Mouse (Mus musculus) CH12.LX (cell line): ENCODE results near the gene Slc12a4. TPM values are rescaled to one million over a fixed set of nuclear protein-coding genes. Genes with fewer than 3 reads are reported as not detected.
A peak's percentile ranks its signal among the peaks of the same experiment; 100 is the strongest.

ENCODE experiments used
- DNase-seq: peaks from one replicate; pipeline ENCODE4 v3.0.0-alpha.2; 2013; ENCODE audit errors: extremely low read depth
- H3K27ac ChIP-seq: 2 replicates; pipeline ENCODE4 v1.5.1; 2012; ENCODE audit warnings: low read depth, mild to moderate bottlenecking, control low read depth, moderate library complexity; ENCODE audit not compliant: insufficient read depth
- H3K27me3 ChIP-seq: replicated peaks from 2 replicates; pipeline ENCODE3; 2012; ENCODE audit warnings: inconsistent platforms
- H3K36me3 ChIP-seq, 2 experiments: replicated peaks in 1 of 2; 2 replicates each; pipeline versions ENCODE3 to v1.6.1; 2012; ENCODE audit warnings: inconsistent platforms in 1 of 2, low read length in 1 of 2, mild to moderate bottlenecking in 1 of 2, mixed read lengths in 1 of 2, moderate library complexity in 1 of 2; ENCODE audit not compliant: control insufficient read depth in 1 of 2, insufficient read depth in 1 of 2
- H3K4me1 ChIP-seq, 2 experiments: 2 replicates each; pipeline ENCODE4 v1.6.1; 2012; ENCODE audit warnings: inconsistent platforms in 1 of 2, moderate library complexity in 1 of 2; ENCODE audit not compliant: insufficient read depth in 2 of 2, control insufficient read depth in 1 of 2
- H3K4me2 ChIP-seq: 2 replicates; pipeline ENCODE4 v1.6.1; 2012; ENCODE audit warnings: low read depth, mild to moderate bottlenecking, control low read depth; ENCODE audit not compliant: poor library complexity, insufficient read depth, severe bottlenecking
- H3K4me3 ChIP-seq, 3 experiments: fragments of 150-350 bp in 1 of 3; sonication (generic) in 1 of 3; replicated peaks in 1 of 3; 2 replicates each; pipeline versions ENCODE3 to v1.5.1; 2011 to 2012; ENCODE audit warnings: low read depth in 2 of 3, low read length in 2 of 3, mild to moderate bottlenecking in 2 of 3, moderate library complexity in 2 of 3, control low read depth in 1 of 3, improper control_type of control experiment in 1 of 3, inconsistent platforms in 1 of 3, mixed read lengths in 1 of 3; ENCODE audit not compliant: poor library complexity in 1 of 3
- H3K79me2 ChIP-seq: replicated peaks from 2 replicates; pipeline ENCODE4 v1.6.1; 2012; ENCODE audit warnings: mild to moderate bottlenecking, moderate library complexity; ENCODE audit not compliant: control insufficient read depth, poor library complexity, insufficient read depth, severe bottlenecking; ENCODE audit errors: extremely low read depth
- H3K9ac ChIP-seq: 2 replicates; pipeline ENCODE4 v1.6.1; 2012; ENCODE audit warnings: low read depth, mild to moderate bottlenecking, control low read depth, moderate library complexity; ENCODE audit not compliant: insufficient read depth
- H3K9me3 ChIP-seq: replicated peaks from 2 replicates; pipeline ENCODE3; 2012; ENCODE audit warnings: low read length, inconsistent platforms, mixed read lengths
- CHD1 ChIP-seq: IDR thresholded peaks from 2 replicates; pipeline ENCODE4 v1.6.1; 2012; ENCODE audit warnings: low read depth, low read length, improper control_type of control experiment, inconsistent platforms
- CHD2 ChIP-seq: IDR thresholded peaks from 2 replicates; pipeline ENCODE4 v1.6.1; 2011; ENCODE audit warnings: low read length, improper control_type of control experiment
- CTCF ChIP-seq, 2 experiments: IDR thresholded peaks in 1 of 2; conservative IDR thresholded peaks in 1 of 2; 2 replicates each; pipeline ENCODE4 v1.5.1; 2011 to 2012; ENCODE audit warnings: low read depth in 2 of 2, low read length in 2 of 2, improper control_type of control experiment in 1 of 2, inconsistent platforms in 1 of 2, mild to moderate bottlenecking in 1 of 2, moderate library complexity in 1 of 2
- E2F4 ChIP-seq: IDR thresholded peaks from 2 replicates; pipeline ENCODE4 v1.6.1; 2011; ENCODE audit warnings: low read depth, low read length, improper control_type of control experiment; ENCODE audit not compliant: insufficient replicate concordance
- EP300 ChIP-seq: IDR thresholded peaks from 2 replicates; pipeline ENCODE4 v1.6.1; 2011; ENCODE audit warnings: low read length, improper control_type of control experiment
- ETS1 ChIP-seq: conservative IDR thresholded peaks from 2 replicates; pipeline ENCODE4 v1.6.1; 2012; ENCODE audit warnings: low read depth, mild to moderate bottlenecking, inconsistent platforms, low read length, improper control_type of control experiment, moderate library complexity
- GABPA ChIP-seq: IDR thresholded peaks from 2 replicates; pipeline ENCODE4 v1.6.1; 2012; ENCODE audit warnings: low read depth, low read length, improper control_type of control experiment, inconsistent platforms; ENCODE audit not compliant: insufficient replicate concordance
- IRF4 ChIP-seq: IDR thresholded peaks from 2 replicates; pipeline ENCODE4 v1.6.1; 2014; ENCODE audit warnings: low read depth, mild to moderate bottlenecking, inconsistent platforms, low read length, improper control_type of control experiment
- JUND ChIP-seq: conservative IDR thresholded peaks from 2 replicates; pipeline ENCODE4 v1.6.1; 2011; ENCODE audit warnings: low read depth, low read length, improper control_type of control experiment
- KAT2A ChIP-seq: IDR thresholded peaks from 2 replicates; pipeline ENCODE4 v1.6.1; 2012; ENCODE audit warnings: low read length, improper control_type of control experiment, inconsistent platforms; ENCODE audit not compliant: insufficient replicate concordance
- MAFK ChIP-seq: IDR thresholded peaks from 2 replicates; pipeline ENCODE4 v1.6.1; 2011; ENCODE audit warnings: low read length, improper control_type of control experiment; ENCODE audit not compliant: insufficient replicate concordance
- MAX ChIP-seq: IDR thresholded peaks from 2 replicates; pipeline ENCODE4 v1.6.1; 2011; ENCODE audit warnings: low read length, improper control_type of control experiment
- MEF2A ChIP-seq: IDR thresholded peaks from 2 replicates; pipeline ENCODE4 v1.6.1; 2014; ENCODE audit warnings: low read depth, mild to moderate bottlenecking, inconsistent platforms, low read length, improper control_type of control experiment, borderline replicate concordance
- MXI1 ChIP-seq: IDR thresholded peaks from 2 replicates; pipeline ENCODE4 v1.6.1; 2011; ENCODE audit warnings: mild to moderate bottlenecking, low read depth, low read length, improper control_type of control experiment
- MYC ChIP-seq: IDR thresholded peaks from 2 replicates; pipeline ENCODE4 v1.6.1; 2011; ENCODE audit warnings: low read depth, mild to moderate bottlenecking, improper control_type of control experiment, low read length
- NRF1 ChIP-seq: IDR thresholded peaks from 2 replicates; pipeline ENCODE4 v1.6.1; 2014; ENCODE audit warnings: low read depth, mild to moderate bottlenecking, inconsistent platforms, low read length, improper control_type of control experiment, moderate library complexity
- PAX5 ChIP-seq: IDR thresholded peaks from 2 replicates; pipeline ENCODE4 v1.6.1; 2012; ENCODE audit warnings: low read length, inconsistent platforms, mixed read lengths
- POLR2A ChIP-seq: IDR thresholded peaks from 2 replicates; pipeline ENCODE4 v1.6.1; 2011; ENCODE audit warnings: low read depth, mild to moderate bottlenecking, improper control_type of control experiment, low read length
- POLR2AphosphoS2 ChIP-seq: IDR thresholded peaks from 2 replicates; pipeline ENCODE4 v1.6.1; 2011; ENCODE audit warnings: low read depth, low read length, improper control_type of control experiment
- RAD21 ChIP-seq: IDR thresholded peaks from 2 replicates; pipeline ENCODE4 v1.6.1; 2011; ENCODE audit warnings: low read depth, mild to moderate bottlenecking, low read length, improper control_type of control experiment, moderate library complexity
- RCOR1 ChIP-seq: conservative IDR thresholded peaks from 2 replicates; pipeline ENCODE4 v1.6.1; 2012; ENCODE audit warnings: low read depth, mild to moderate bottlenecking, inconsistent platforms, low read length, improper control_type of control experiment
- SIN3A ChIP-seq: IDR thresholded peaks from 2 replicates; pipeline ENCODE4 v1.6.1; 2012; ENCODE audit warnings: low read length, improper control_type of control experiment, inconsistent platforms
- SMC3 ChIP-seq: IDR thresholded peaks from 2 replicates; pipeline ENCODE4 v1.6.1; 2011; ENCODE audit warnings: low read depth, low read length, improper control_type of control experiment
- TBP ChIP-seq: conservative IDR thresholded peaks from 2 replicates; pipeline ENCODE4 v1.6.1; 2011; ENCODE audit warnings: low read depth, low read length, improper control_type of control experiment
- UBTF ChIP-seq: IDR thresholded peaks from 2 replicates; pipeline ENCODE4 v1.6.1; 2012; ENCODE audit warnings: low read depth, mild to moderate bottlenecking, inconsistent platforms, low read length, improper control_type of control experiment, moderate library complexity
- USF1 ChIP-seq: IDR thresholded peaks from 2 replicates; pipeline ENCODE4 v1.6.1; 2014; ENCODE audit warnings: low read depth, mild to moderate bottlenecking, inconsistent platforms, low read length, improper control_type of control experiment
- USF2 ChIP-seq: conservative IDR thresholded peaks from 2 replicates; pipeline ENCODE4 v1.6.1; 2011; ENCODE audit warnings: low read depth, low read length, improper control_type of control experiment
- ZKSCAN1 ChIP-seq: IDR thresholded peaks from 2 replicates; pipeline ENCODE4 v1.6.1; 2012; ENCODE audit warnings: low read depth, inconsistent platforms, low read length, improper control_type of control experiment, borderline replicate concordance
- ZMIZ1 ChIP-seq: IDR thresholded peaks from 2 replicates; pipeline ENCODE4 v1.6.1; 2012; ENCODE audit warnings: low read depth, mild to moderate bottlenecking, inconsistent platforms, low read length, improper control_type of control experiment
- ZNF384 ChIP-seq: IDR thresholded peaks from 2 replicates; pipeline ENCODE4 v1.6.1; 2012; ENCODE audit warnings: low read depth, low read length, improper control_type of control experiment, inconsistent platforms
- dilution Hi-C: fragments of 300-500 bp; cut with MboI; formaldehyde crosslinking; loops from 2 replicates; pipeline ENCODE4 v1.14.3; 2020; ENCODE audit warnings: low sequenced_read_pairs; ENCODE audit not compliant: extremely low pct_unique_long_range_greater_than_20kb, extremely low pct_ligation_motif_present
- in situ Hi-C: fragments of 300-500 bp; cut with MboI; formaldehyde crosslinking; loops from 3 replicates; pipeline ENCODE4 v1.14.3; 2019; ENCODE audit warnings: low sequenced_read_pairs, low pct_ligation_motif_present, low pct_unique_long_range_greater_than_20kb, mixed read lengths
- polyA plus RNA-seq: library from polyadenylated mRNA; unstranded; fragments of >175 nt; gene quantifications from 2 replicates; pipeline ENCODE4 v1.2.1, GENCODE M21; 2012; ENCODE audit warnings: low read depth; ENCODE audit not compliant: insufficient read length
- total RNA-seq, 2 experiments: library from RNA; depleted of rRNA; stranded (reverse); fragments of 300-350 nt in 1 of 2; fragments of >200 nt in 1 of 2; gene quantifications; 2 replicates each; pipeline ENCODE4 v1.2.3; 2012 to 2014

Slc12a4 gene
- total and polyA plus RNA-seq, 3 experiments, result 4.2 to 9.4 (median 8.1) TPM

- DNase-seq, result peak; percentile 57
- peaks cover 3 to 29% of the 10 kb centered on the region in 2 experiments; a peak in 3 of 4 replicates for H3K4me1 ChIP-seq
Measured at GRCm38 (mm10) chr8:105938306-105938669, 27.6 kb downstream of the Slc12a4 start, which contains the start of gene Psmb10. Gene Psmb10 (minus strand): TSS chr8:105938444.

GRCm38 (mm10) chr8:105937496-105938305 is 28.2 kb downstream of the Slc12a4 start:
- peaks cover 9 to 52% of the 10 kb centered on the region in 2 experiments for H3K36me3 ChIP-seq
- peak; percentile 67 for DNase-seq
- no peaks in the 10 kb centered on the region for H3K79me2 ChIP-seq
- dilution Hi-C loops (no loop called here), in situ Hi-C loops (loop anchor here (5.0 kb wide), 1 partner anchor 45 kb away; the partner anchor contains the start of gene Nrn1l)
- H3K4me2 ChIP-seq, result peak overlapping the region; percentile 70
- peaks cover 3 to 29% of the 10 kb centered on the region in 2 experiments; a peak in 3 of 4 replicates for H3K4me1 ChIP-seq
- H3K27ac ChIP-seq, result peak overlapping the region; percentile 67
- peak overlapping the region; percentile 64 for H3K9ac ChIP-seq
- no peaks in the 10 kb centered on the region for H3K27me3 ChIP-seq
- H3K4me3 ChIP-seq, result peak overlapping the region; percentile 85 to 96 (median 92)
- H3K9me3 ChIP-seq, result no peaks in the 10 kb centered on the region
- no peak for TF ChIP-seq PAX5
- no peak for TF ChIP-seq E2F4
- peak; percentile 59; the same call in 1 of the 2 replicates for TF ChIP-seq POLR2A
- peak; percentile 52; the same call in 1 of the 2 replicates for TF ChIP-seq CHD2
- no peak for TF ChIP-seq GABPA
- TF ChIP-seq UBTF, result 0 out of 2 replicates have a peak, but pooled peaks have one; percentile 30
- no peak for TF ChIP-seq RAD21
- TF ChIP-seq MXI1, result no peak; the same call in 1 of the 2 replicates
- TF ChIP-seq RCOR1, result peak; percentile 70; the same call in 1 of the 2 replicates
- TF ChIP-seq NRF1, result no peak
- no peak for TF ChIP-seq CTCF (conservative IDR thresholded peaks at IDR 0.05 in 1 of 2, IDR thresholded peaks at IDR 0.05 in 1 of 2; ENCODE audit: low read depth in 2 of 2, low read length in 2 of 2)
- no peak for TF ChIP-seq MAFK
- peak; percentile 64 for TF ChIP-seq EP300
- TF ChIP-seq POLR2AphosphoS2, result peak; percentile 47; the same call in 1 of the 2 replicates
- no peak for TF ChIP-seq ZKSCAN1
- peak; percentile 85 for TF ChIP-seq IRF4
- TF ChIP-seq CHD1, result peak; percentile 77; the same call in 1 of the 2 replicates
- no peak for TF ChIP-seq USF1
- TF ChIP-seq ZNF384, result no peak
- TF ChIP-seq SIN3A, result peak; percentile 89; the same call in 1 of the 2 replicates
- 0 out of 2 replicates have a peak, but pooled peaks have one; percentile 39 for TF ChIP-seq TBP
- no peak for TF ChIP-seq JUND

More at GRCm38 (mm10) chr8:105938306-105938669, 27.6 kb downstream of the Slc12a4 start, which contains the start of gene Psmb10:
- H3K4me3 ChIP-seq, result peak within 1 kb of the TSS; percentile 85 to 96 (median 92)
- TF ChIP-seq ETS1, result no peak; the same call in 1 of the 2 replicates
- peak; percentile 24 for TF ChIP-seq RAD21
- TF ChIP-seq MYC, result peak; percentile 96
- no peak for TF ChIP-seq ZMIZ1
- TF ChIP-seq KAT2A, result no peak
- TF ChIP-seq UBTF, result 0 out of 2 replicates have a peak, but pooled peaks have one; percentile 3
- TF ChIP-seq NRF1, result no peak
- no peak for TF ChIP-seq CHD2
- TF ChIP-seq JUND, result no peak
- no peak for TF ChIP-seq MEF2A
- TF ChIP-seq MXI1, result peak; percentile 99
- peak; percentile 85 for TF ChIP-seq MAX
- TF ChIP-seq SMC3, result peak; percentile 12; the same call in 1 of the 2 replicates
- TF ChIP-seq USF1, result peak; percentile 30
- no peak for TF ChIP-seq E2F4
- TF ChIP-seq IRF4, result no peak
- peak in 1 of 2 experiments; percentile 41; a peak in 2 of 4 replicates for TF ChIP-seq CTCF (conservative IDR thresholded peaks at IDR 0.05 in 1 of 2, IDR thresholded peaks at IDR 0.05 in 1 of 2; ENCODE audit: low read depth in 2 of 2, low read length in 2 of 2)
- 0 out of 2 replicates have a peak, but pooled peaks have one; percentile 7 for TF ChIP-seq SIN3A
- peak; percentile 17; the same call in 1 of the 2 replicates for TF ChIP-seq USF2
- TF ChIP-seq, all 38 proteins: peak for 10
- Histone ChIP-seq H3K27ac (peak within 1 kb of the TSS; percentile 67), H3K27me3 (no peaks in the 10 kb centered on the region), H3K36me3 (peaks cover 9 to 51% of the 10 kb centered on the region in 2 experiments), H3K9ac (peak within 1 kb of the TSS; percentile 64), H3K79me2 (no peaks in the 10 kb centered on the region), H3K9me3 (no peaks in the 10 kb centered on the region), H3K4me2 (peak within 1 kb of the TSS; percentile 70)
- dilution Hi-C loops, result no loop called here
- in situ Hi-C loops, result loop anchor here (5.0 kb wide), 1 partner anchor 46 kb away; the partner anchor contains the start of gene Nrn1l
